Mouse (Mus musculus) megakaryocyte, embryonic 14.5 days (primary cell): ENCODE data around the gene Pacsin2. TPM values are rescaled to one million over a fixed set of nuclear protein-coding genes. Genes with fewer than 3 reads are reported as not detected.

ENCODE experiments used
- H3K27me3 ChIP-seq: replicated peaks from 2 replicates; pipeline ENCODE3; 2012; ENCODE audit warnings: inconsistent platforms
- H3K36me3 ChIP-seq: replicated peaks from 2 replicates; pipeline ENCODE3; 2012; ENCODE audit warnings: low read length, inconsistent platforms, mixed read lengths
- H3K4me1 ChIP-seq: 2 replicates; pipeline ENCODE4 v1.6.1; 2012; ENCODE audit warnings: inconsistent platforms
- H3K4me3 ChIP-seq: replicated peaks from 2 replicates; pipeline ENCODE3; 2012; ENCODE audit warnings: moderate library complexity, mild to moderate bottlenecking, inconsistent platforms
- H3K9me3 ChIP-seq: 2 replicates; pipeline ENCODE4 v1.6.1; 2012; ENCODE audit warnings: inconsistent platforms
- FLI1 ChIP-seq: IDR thresholded peaks from 2 replicates; pipeline ENCODE4 v1.6.1; 2012; ENCODE audit warnings: low read length, inconsistent platforms, mixed read lengths
- GATA1 ChIP-seq: IDR thresholded peaks from 3 replicates; pipeline ENCODE4 v1.6.1; 2012; ENCODE audit warnings: mixed read lengths, low read length, inconsistent platforms, borderline replicate concordance
- polyA plus RNA-seq: library from polyadenylated mRNA; stranded (reverse); fragments of >175 nt; gene quantifications from 2 replicates; pipeline ENCODE4 v1.2.3, GENCODE M21; 2012; ENCODE audit warnings: low replicate concordance; ENCODE audit not compliant: insufficient read depth

Pacsin2 gene
- polyA plus RNA-seq, 1 experiment = 82.1 TPM

- no peak overlapping the region for H3K4me3 ChIP-seq
- no peaks in the 10 kb centered on the region for H3K27me3 ChIP-seq
- TF ChIP-seq GATA1 (no peak), FLI1 (no peak)
- no peaks in the 10 kb centered on the region for H3K9me3 ChIP-seq
- H3K36me3 ChIP-seq = peaks cover 13% of the 10 kb centered on the region
- H3K4me1 ChIP-seq = peaks cover 95% of the 10 kb centered on the region
These were observed 28.9 kb downstream of the Pacsin2 start for GRCm38 (mm10) chr15:83435324-83436090.

GRCm38 (mm10) chr15:83434692-83435091 lies 29.7 kb downstream of the Pacsin2 start:
- Histone ChIP-seq H3K4me1 (peaks cover 95% of the 10 kb centered on the region), H3K9me3 (no peaks in the 10 kb centered on the region), H3K27me3 (no peaks in the 10 kb centered on the region), H3K4me3 (peak overlapping the region; percentile 72), H3K36me3 (peaks cover 10% of the 10 kb centered on the region)
- TF ChIP-seq GATA1 = no peak
- TF ChIP-seq FLI1 = no peak

GRCm38 (mm10) chr15:83433344-83433743 lies 31.1 kb downstream of the Pacsin2 start:
- Histone ChIP-seq H3K4me3 (peak overlapping the region; percentile 91), H3K36me3 (peaks cover 4% of the 10 kb centered on the region), H3K9me3 (no peaks in the 10 kb centered on the region), H3K4me1 (peaks cover 95% of the 10 kb centered on the region), H3K27me3 (no peaks in the 10 kb centered on the region)
- TF ChIP-seq FLI1 (no peak), GATA1 (no peak)

GRCm38 (mm10) chr15:83432231-83433031 lies 32.0 kb downstream of the Pacsin2 start:
- TF ChIP-seq FLI1 (no peak), GATA1 (peak; percentile 61; the same call in 1 of the 3 replicates)
- Histone ChIP-seq H3K4me3 (peak overlapping the region; percentile 91), H3K9me3 (no peaks in the 10 kb centered on the region), H3K36me3 (peaks cover 3% of the 10 kb centered on the region), H3K4me1 (peaks cover 100% of the 10 kb centered on the region), H3K27me3 (no peaks in the 10 kb centered on the region)

GRCm38 (mm10) chr15:83430986-83431763 lies 33.2 kb downstream of the Pacsin2 start:
- TF ChIP-seq FLI1 (no peak), GATA1 (no peak)
- H3K27me3 ChIP-seq = no peaks in the 10 kb centered on the region
- peaks cover 100% of the 10 kb centered on the region for H3K4me1 ChIP-seq
- no peaks in the 10 kb centered on the region for H3K9me3 ChIP-seq
- peak overlapping the region; percentile 83 for H3K4me3 ChIP-seq
- peaks cover 2% of the 10 kb centered on the region for H3K36me3 ChIP-seq

GRCm38 (mm10) chr15:83430419-83430818 lies 34.0 kb downstream of the Pacsin2 start:
- Histone ChIP-seq H3K4me3 (peak overlapping the region; percentile 75), H3K27me3 (no peaks in the 10 kb centered on the region), H3K36me3 (peaks cover 3% of the 10 kb centered on the region), H3K9me3 (no peaks in the 10 kb centered on the region), H3K4me1 (peaks cover 100% of the 10 kb centered on the region)
- TF ChIP-seq FLI1 = no peak
- no peak for TF ChIP-seq GATA1

- Histone ChIP-seq H3K4me1 (peaks cover 94% of the 10 kb centered on the region), H3K36me3 (peaks cover 19% of the 10 kb centered on the region), H3K27me3 (no peaks in the 10 kb centered on the region), H3K9me3 (peaks cover 6% of the 10 kb centered on the region; the same call in 1 of the 2 replicates), H3K4me3 (peak overlapping the region; percentile 16)
- TF ChIP-seq GATA1 (no peak), FLI1 (no peak)
These were observed 35.8 kb downstream of the Pacsin2 start for GRCm38 (mm10) chr15:83428586-83428985.

GRCm38 (mm10) chr15:83427294-83428163 lies 36.9 kb downstream of the Pacsin2 start:
- peaks cover 28% of the 10 kb centered on the region for H3K36me3 ChIP-seq

GRCm38 (mm10) chr15:83425794-83426193 lies 38.6 kb downstream of the Pacsin2 start:
- peaks cover 6% of the 10 kb centered on the region; the same call in 1 of the 2 replicates for H3K9me3 ChIP-seq
- no peaks in the 10 kb centered on the region for H3K27me3 ChIP-seq
- peaks cover 37% of the 10 kb centered on the region for H3K36me3 ChIP-seq
- peak overlapping the region; percentile 77 for H3K4me3 ChIP-seq
- H3K4me1 ChIP-seq = peaks cover 81% of the 10 kb centered on the region
- TF ChIP-seq FLI1 (no peak), GATA1 (no peak)

More at GRCm38 (mm10) chr15:83427294-83428163, 36.9 kb downstream of the Pacsin2 start:
- peaks cover 94% of the 10 kb centered on the region for H3K4me1 ChIP-seq
- no peak overlapping the region for H3K4me3 ChIP-seq
- no peaks in the 10 kb centered on the region for H3K27me3 ChIP-seq
- no peak for TF ChIP-seq GATA1
- H3K9me3 ChIP-seq = peaks cover 6% of the 10 kb centered on the region; the same call in 1 of the 2 replicates
